Mouse (Mus musculus) gastrocnemius, postnatal 14 days (tissue): ENCODE data around the gene Lgals2. TPM values are rescaled to one million over a fixed set of nuclear protein-coding genes. Genes with fewer than 3 reads are reported as not detected.

Experiments used
- microRNA-seq, 2 experiments: library from miRNA; unstranded; fragments of <30 nt; microRNA quantifications; one replicate each; pipeline ENCODE4 v1.2.0; 2021
- total RNA-seq, 2 experiments: library from RNA; stranded (reverse); gene quantifications; 2 replicates each; pipeline ENCODE4 v1.2.3; 2021

Lgals2 gene
- total RNA-seq, 2 experiments from 2014 or later, result not detected

Small RNAs within 50 kb of the gene (microRNA-seq; reads per million reads assigned to microRNA genes)
- 0 to 0.32 reads per million in 2 experiments for gene Mir6955

Other genes starting within 250 kb of the Lgals2 start
- under 1 TPM; 0.07 to 0.62 TPM for gene Elfn2, start 136.8 kb downstream of the Lgals2 start, total RNA-seq
- gene Mfng, start 82.1 kb downstream of the Lgals2 start, total RNA-seq, result 1 to 10 TPM; 5.6 to 7.1 TPM
- 1 to 10 TPM; 9.6 to 9.7 TPM for gene Card10, start 52.5 kb downstream of the Lgals2 start, total RNA-seq
- gene Cdc42ep1, start 12.9 kb downstream of the Lgals2 start, total RNA-seq, result 10 to 100 TPM; 22.7 to 23.6 TPM
- gene Gga1, start 21.7 kb upstream of the Lgals2 start, total RNA-seq, result 10 to 100 TPM; 28.0 to 28.2 TPM
- gene Gm49510, start 44.1 kb upstream of the Lgals2 start, total RNA-seq, result not detected
- 1 to 10 TPM; 3.3 to 3.6 TPM for gene Sh3bp1, start 44.2 kb upstream of the Lgals2 start, total RNA-seq
- gene Pdxp, start 58.4 kb upstream of the Lgals2 start, total RNA-seq, result 1 to 10 TPM; 4.8 to 6.8 TPM
- 100 to 1,000 TPM; 398 to 459 TPM for gene Lgals1, start 71.2 kb upstream of the Lgals2 start, total RNA-seq
- 10 to 100 TPM; 28.3 to 30.3 TPM for gene Nol12, start 79.4 kb upstream of the Lgals2 start, total RNA-seq
- gene Triobp, start 92.2 kb upstream of the Lgals2 start, total RNA-seq, result 10 to 100 TPM; 57.9 to 80.0 TPM
- gene H1f0, start 172.9 kb upstream of the Lgals2 start, total RNA-seq, result 100 to 1,000 TPM; 129 to 164 TPM
- gene Galr3, start 186.4 kb upstream of the Lgals2 start, total RNA-seq, result under 1 TPM in 1 of 2 experiments, not detected in 1; 0.23 TPM
- gene Ankrd54, start 207.4 kb upstream of the Lgals2 start, total RNA-seq, result 1 to 10 TPM; 5.4 to 6.1 TPM
- gene Eif3l, start 219.7 kb upstream of the Lgals2 start, total RNA-seq, result 10 to 100 TPM; 65.8 to 69.7 TPM